Mouse (Mus musculus) midbrain, embryonic 14.5 days (tissue): Measurements from ENCODE around the gene Mbd3l1. TPM values are rescaled to one million over a fixed set of nuclear protein-coding genes. Genes with fewer than 3 reads are reported as not detected.

Experiments
- microRNA-seq: library from miRNA; unstranded; fragments of <30 nt; microRNA quantifications from one replicate; pipeline ENCODE4, GENCODE M21; 2016
- polyA plus RNA-seq: library from polyadenylated mRNA; unstranded; fragments of >200 nt; fragmentation: Nextera tagmentation; extraction: Ambion mirVana; gene quantifications from 2 replicates; pipeline ENCODE4 v1.2.1, GENCODE M21; 2014

Mbd3l1 gene
- polyA plus RNA-seq, 1 experiment from 2014 or later = not detected

Small RNA genes within 50 kb of the gene (microRNA-seq; reads per million reads assigned to microRNA genes)
- not detected for gene Gm22854

Other genes with a start within 250 kb of the Mbd3l1 start
- 111 and 126 TPM in 2 replicates for gene Chordc1, start 186.2 kb upstream of the Mbd3l1 start, polyA plus RNA-seq
- 0.88 and 1.8 TPM in 2 replicates for gene Naalad2, start 75.4 kb upstream of the Mbd3l1 start, polyA plus RNA-seq
- gene Ubtfl1, start 73.9 kb upstream of the Mbd3l1 start, polyA plus RNA-seq = not detected in 2 replicates
- gene Mbd3l2, start 47.7 kb upstream of the Mbd3l1 start, polyA plus RNA-seq = 0.11 and 0.16 TPM in 2 replicates
- 41.4 and 55.1 TPM in 2 replicates for gene Zfp558, start 91 bp upstream of the Mbd3l1 start, polyA plus RNA-seq
- not detected in 2 replicates for gene Muc16, start 196.2 kb downstream of the Mbd3l1 start, polyA plus RNA-seq